Mouse (Mus musculus) lung, postnatal 10 days (tissue): ENCODE measurements around the gene Trim17.
A peak's percentile ranks its signal among the peaks of the same experiment; 100 is the strongest.

ENCODE experiments used
- DNase-seq: peaks from one replicate; pipeline ENCODE4 v3.0.0; 2021

Gene Trim17

DNA sequence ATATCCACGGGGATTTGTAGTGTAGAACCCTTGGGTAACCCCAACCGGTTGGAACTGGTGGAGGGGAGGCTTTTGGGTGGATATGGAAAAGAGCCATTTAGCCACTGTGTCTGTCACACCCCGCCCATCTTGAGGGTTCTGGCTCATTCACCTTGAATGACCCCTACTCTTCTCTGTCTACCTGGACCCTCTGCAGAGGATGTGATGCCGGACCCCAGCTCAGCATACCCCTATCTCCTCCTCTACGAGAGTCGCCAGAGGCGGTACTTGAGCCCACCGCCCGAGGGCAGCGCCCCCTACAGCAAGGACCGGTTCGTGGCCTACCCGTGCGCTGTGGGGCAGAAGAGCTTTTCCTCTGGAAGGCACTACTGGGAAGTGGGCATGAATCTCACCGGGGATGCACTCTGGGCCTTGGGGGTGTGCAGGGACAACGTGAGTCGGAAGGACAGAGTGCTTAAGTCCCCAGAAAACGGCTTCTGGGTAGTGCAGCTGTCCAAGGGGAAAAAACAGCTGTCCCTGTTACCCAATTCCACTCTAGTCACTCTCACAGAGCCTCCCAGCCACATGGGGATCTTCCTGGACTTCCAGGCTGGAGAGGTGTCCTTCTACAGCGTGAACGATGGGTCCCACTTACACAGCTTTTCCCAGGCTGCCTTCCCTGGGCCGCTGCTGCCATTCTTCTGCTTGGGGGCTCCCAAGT is 16.5 kb downstream of the Trim17 start:
- DNase-seq = no peak

DNA sequence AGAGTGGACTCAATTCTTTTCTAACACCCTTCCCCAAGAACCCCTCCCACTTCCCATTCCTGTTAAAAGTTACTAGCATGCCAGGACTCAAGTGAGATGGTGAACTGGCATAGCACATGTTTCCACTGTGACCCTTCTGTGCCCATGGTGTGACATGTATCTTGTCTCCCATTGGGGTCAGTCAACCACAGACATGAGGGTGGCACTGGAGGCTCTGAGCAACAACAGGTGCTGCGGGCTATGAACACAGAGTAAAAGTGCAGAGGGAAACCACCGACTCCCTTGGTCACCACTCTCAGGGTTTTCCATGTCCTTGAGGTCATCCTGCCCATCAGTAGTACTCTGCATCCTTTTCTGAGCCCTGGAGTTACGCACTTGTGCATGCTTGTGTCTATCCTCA is 17.3 kb downstream of the Trim17 start:
- no peak for DNase-seq

DNA sequence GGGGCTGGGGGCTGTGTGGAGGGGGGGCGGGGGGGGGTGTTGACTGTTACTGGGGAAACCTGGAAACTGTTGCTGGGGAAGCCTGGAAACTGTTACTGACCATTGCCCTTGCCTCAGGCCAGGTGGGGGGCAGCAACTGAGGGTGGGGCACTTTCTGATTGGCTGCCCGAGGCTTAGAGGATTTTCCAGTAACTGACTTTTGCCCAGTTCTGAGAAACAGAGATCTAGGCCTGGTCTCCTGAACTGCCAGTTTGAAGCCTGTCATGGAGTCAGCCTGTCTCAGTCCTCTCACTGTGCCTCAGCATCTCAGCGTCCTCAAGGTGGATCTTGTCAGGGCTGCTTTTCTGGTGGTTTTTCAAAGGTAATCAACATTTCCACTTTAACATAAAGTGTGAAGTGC is 19.9 kb downstream of the Trim17 start:
- no peak for DNase-seq

DNA sequence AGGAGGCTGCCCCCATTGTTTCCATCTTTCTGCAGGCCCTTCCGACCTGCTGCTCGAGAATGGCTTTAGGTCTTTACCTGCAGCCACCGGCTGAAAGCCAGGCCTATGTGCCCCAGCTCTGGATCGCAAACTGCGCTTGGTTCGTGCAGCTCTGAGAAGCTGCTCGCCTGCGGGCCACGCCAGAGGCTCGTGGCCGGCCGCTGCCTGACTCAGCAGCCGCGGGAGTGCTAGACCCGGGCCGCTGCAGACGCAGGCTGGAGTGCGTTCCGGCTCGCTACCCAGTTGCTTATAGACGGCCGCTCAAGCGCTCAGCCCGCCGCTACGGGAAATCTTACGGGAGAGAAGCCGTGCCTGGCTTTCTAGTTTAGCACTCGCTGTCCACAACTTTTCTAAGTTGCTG is 22.7 kb downstream of the Trim17 start:
- DNase-seq = no peak

DNA sequence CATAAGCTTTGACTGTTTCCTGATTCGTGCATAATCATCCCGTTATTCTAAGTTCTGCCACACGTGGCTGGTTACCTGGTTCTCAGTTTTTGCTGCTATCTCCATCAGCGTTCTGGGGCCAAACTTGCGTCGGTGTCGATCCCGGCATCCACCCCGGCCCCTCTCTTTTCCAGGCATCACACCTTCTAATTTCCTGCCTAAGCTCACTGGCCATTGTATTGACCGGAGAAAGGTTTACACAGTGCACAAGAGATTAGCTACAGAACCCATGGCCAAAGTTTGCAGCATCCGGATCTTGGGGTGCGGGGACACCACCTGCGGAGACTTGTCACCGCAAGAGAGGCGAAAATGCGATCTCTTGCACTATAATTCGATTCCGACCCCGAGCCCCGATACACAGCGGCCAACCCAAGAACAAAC is 23.1 kb downstream of the Trim17 start:
- DNase-seq = no peak

DNA sequence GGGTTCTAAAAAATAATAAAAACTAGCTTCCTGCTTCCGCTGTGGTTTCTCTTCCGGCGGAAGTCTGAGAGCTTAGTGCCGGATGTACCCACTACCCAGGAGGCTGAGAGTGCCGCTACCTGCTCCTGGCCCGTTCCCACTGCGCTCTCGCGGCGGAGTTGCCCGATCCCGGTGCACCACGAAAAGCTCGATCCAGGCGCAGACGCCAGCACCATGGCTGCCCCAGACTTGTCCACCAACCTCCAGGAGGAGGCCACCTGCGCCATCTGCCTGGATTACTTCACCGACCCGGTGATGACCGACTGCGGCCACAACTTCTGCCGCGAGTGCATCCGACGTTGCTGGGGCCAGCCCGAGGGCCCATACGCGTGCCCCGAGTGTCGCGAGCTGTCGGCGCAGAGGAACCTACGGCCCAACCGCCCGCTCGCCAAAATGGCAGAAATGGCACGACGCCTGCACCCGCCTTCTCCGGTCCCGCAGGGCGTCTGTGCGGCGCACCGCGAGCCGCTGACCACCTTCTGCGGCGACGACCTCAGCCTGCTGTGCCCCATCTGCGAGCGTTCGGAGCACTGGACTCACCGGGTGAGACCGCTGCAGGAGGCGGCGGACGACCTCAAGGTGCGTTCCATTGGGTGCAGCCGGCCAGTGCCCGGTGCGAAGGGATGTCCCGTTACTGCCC is 23.7 kb downstream of the Trim17 start, which contains the start of gene Trim11:
Gene Trim11 (plus strand): TSS at position 67 of the 679 bp plus-strand sequence.
- DNase-seq = peak; percentile 55

DNA sequence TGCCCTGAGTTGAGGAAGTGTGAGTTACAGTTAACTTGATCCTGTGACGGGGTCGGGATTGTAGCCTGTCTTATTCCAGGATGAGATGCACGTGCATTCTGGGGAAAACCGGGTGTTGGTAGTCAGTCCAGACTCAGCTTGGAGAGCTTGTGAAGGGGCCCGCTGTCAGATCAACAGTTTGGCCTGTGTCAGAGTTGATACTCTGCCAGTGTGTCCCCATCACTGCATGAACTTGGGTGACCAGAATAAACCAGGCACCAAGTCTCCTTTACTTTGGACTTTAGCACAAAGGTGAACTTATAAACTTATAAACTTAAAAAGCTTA is 24.2 kb downstream of the Trim17 start:
- no peak for DNase-seq

DNA sequence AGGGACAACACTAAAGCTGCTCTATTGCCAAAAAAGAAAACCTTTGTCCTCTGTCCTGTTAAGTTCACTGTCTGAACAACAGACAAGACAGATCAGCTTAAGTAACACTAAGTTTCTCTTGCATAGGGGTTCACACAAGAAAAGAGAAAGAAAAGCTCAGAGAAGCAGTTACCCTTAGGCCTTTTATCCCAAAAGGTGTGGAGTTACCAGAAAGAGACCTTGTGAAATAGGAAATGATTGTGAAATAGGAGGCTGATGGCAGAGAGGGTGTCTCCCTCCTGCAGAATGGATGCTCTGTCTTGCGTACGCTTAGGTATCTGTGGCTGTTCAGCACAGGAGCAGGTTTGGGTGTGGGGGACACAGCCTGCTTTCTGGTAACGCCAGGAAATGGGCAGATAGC is 24.7 kb downstream of the Trim17 start:
- DNase-seq = no peak

DNA sequence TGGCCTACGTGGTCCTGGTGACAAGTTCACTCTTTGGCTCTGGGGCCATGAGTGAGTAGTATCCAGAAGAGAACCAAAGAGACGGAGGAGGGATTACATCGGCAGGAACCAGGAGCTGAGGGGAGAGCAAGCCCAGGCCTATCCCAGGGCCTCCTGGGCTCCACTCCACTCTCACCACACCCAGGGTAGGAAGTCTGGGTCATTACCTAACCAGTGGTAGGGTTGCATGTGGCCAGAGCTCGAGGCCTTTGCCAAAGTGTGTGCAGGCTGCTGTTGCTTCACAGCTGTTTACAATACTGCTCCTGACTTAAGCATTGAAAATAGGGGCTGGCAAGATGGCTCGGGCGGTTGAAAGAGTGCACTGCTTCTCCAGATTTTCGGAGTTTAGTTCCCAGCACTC is 25.2 kb downstream of the Trim17 start:
- peak; percentile 46 for DNase-seq

DNA sequence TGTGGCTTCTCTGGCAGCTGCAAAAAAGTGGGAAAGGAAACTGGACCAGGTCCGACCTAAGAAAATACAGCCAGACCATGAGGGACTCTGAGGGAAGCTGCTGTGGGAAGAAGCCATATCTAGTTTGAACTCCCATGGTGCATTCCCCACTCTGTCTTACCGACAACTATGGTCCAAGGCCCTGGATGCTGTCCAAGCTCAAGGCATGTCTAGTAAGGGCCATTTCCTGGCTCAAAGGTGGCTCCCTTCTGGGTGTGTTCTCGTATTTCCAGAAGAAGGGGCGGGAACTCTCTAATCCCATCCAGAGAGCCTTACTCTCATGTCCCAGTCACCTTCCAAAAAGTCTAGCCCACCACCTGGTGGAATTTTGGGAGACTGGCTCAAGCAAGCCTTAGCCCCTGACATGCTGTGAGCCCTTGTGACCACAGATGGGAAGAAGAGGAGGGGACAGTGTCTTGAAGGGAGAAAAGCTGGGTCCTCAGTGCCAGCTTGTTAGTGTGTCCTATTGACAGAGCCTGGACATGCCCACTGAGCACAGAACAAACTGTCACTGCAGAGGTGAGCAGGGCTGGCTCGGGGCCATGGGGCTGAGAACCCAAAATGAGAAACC is 26.0 kb downstream of the Trim17 start:
- no peak for DNase-seq

DNA sequence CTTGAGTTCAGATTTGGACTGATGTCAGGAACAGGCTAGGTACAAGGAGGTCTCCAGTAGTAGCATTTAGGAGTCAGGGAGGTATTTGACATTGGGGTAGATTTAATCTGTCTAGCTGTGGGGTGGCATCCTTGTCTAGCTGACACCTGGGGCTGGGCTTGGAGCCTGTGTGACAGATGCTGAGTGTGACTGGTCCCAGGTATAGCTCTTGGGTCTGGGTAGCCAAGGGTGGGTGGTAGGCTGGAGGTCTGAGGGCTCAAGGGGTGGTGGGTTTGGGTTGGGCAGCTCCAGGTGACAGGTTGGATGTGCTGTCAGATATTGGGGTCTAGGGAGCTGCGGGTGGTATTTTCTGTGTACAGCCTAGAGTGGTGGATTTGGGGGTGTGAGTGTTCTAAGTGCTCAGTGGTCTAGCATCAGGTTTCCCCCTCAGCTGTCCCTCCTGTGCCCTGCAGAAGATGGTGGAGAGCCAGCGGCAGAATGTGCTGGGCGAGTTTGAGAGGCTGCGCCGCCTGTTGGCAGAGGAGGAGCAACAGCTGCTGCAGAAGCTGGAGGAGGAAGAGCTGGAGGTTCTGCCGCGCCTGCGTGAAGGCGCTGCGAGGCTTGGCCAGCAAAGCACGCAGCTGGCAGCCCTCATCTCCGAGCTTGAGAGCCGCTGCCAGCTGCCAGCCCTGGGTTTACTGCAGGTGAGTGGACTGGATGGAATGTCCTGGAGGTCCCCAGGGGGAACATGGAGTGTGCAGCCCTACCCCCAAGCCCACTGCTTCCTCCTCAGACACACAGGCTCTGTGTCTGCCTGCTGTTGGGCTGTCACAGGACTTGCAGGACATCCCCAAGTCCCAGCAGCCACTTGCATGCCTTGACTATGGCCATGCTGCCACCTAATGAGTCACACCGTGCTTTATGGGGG is 27.3 kb downstream of the Trim17 start:
- peak; percentile 80 for DNase-seq

DNA sequence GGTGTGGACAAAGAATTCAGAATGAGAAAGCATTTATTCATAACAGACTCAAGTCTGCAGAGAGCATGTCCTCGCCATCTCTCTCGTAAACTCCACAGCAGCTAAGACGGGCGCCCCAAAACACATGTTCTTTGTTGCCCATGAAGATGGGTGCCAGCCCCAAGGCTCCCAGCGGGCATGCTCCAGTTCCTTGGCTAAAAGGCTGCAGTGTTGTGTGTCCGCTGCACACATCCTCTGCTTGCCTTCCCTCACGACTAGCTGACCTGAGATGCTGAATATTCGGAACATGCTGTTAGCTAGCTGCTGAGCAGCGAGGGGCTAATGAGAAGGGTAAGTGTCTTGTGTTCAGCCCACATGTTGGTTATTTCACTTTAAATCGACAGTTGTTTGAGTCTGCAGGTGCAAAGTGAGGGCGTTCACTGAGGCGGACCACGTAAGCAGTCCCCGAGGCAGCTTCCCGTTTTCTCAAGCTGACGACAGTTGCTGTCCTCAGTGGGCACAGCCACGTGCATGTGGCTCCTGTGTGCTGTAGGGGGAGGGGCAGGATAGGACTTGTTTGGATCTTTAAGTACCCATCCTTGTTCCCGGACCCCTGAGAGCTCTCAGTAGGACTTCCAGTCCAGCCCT is 28.1 kb downstream of the Trim17 start:
- no peak for DNase-seq

DNA sequence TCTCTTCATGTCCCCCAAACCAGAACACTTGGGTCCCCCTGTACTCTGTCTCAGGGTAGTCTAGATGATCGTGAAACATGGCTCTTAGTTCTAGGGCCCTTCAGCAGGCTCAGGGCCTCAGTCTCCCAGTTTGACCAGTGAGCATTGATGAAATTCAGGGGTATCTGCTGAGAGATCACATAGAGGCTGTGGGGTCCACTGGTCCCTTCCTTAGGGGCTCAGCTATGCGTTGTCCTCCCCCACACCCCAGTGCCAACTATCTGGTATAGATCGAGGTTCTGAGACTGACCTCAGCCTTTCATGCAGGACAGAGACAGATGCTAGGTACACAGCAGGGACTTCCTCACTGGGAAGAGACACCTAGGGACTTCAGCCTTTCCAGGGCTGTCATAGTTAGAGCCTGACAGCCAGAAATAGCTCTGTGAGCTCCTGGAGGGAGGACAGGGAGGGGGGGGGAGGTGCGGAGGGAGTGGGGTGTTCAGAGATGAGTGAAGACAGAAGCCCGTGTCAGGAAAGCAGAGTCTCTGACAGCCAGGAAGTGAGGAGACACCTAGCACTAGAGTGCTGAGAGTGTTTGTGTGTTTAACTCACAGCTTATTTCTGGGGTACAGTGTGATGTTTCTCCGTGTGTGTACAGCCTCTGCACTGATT is 29.3 kb downstream of the Trim17 start:
- no peak for DNase-seq

DNA sequence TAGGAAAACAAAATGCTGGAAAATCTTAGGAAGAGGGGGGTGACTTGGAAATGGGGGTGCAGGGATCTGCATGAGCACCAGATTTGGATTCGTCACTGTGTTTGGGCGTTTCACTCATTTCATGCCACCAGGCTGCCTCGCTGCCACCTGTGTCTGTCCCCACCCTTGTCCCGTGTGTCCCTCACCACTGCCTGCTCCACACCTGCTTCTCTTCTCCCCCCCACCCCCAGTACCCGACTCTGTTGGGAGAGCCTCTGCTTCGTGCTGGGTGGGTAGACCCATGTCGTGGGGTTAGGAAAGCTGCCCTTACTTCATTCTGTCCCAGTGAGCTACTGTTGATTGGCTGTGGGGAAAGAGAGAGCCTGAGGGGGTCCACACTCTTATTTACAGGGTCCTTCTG is 30.2 kb downstream of the Trim17 start:
- DNase-seq = no peak

DNA sequence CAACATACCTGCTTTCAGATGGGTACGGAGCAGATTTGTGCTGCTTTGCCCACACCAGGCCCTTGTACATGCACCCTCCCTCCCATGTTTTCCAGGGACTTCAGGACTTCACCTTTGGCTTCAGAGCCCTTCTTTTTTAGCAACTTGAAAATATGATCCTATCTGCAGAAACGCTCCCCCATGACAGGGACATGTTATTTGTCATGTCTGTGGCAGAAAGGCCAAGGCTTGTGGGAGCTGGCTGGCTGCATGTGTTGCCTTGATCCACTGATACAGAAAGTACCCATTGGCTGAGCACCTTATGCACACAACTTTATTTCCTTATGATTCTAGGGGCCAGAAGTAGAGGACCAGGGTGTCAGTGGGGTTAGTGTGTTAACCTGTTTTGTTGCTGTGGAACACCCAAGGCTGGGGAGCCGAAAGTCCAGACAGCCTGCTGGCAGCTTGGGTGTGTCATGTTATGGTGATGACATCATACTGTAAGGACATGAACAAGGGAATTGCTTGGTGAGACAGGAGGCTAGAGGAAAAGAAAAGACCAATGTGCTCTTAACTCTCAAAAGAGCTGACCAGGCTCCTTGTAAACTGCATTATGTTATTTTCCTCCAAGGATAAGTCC is 30.9 kb downstream of the Trim17 start:
- no peak for DNase-seq

DNA sequence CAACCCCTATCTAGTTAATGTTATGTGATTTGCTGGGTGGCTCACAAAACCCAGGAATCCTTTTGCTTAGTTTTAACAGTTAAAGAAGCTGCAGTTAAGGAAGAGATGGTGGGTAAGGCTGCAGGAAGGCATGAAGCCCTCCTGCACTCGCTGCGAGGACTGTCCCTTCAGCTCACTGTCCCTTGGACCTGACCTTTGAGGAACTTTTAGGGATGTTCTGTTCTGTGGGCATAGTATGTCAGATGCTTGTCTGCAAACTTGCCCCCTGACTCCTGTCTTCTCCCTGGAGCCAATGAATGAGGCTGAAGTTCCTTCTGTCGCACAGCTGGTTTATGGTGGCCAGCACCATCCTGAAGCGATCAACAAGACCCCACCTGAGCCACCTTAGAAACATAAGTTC is 34.7 kb downstream of the Trim17 start:
- DNase-seq = no peak

DNA sequence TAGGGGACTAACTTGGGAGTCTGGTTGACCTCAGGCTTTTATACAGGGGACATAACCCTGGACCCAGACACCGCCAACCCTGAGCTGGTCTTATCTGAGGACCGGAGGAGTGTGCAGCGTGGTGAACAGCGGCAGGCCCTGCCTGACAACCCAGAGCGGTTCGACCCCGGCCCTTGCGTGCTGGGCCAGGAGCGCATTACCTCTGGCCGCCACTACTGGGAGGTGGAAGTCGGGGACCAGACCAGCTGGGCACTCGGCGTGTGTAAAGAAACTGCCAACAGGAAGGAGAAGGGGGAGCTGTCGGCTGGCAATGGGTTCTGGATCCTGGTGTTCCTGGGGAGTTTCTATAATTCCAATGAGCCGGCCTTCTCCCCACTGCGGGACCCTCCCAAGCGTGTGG is 35.7 kb downstream of the Trim17 start:
- no peak for DNase-seq

DNA sequence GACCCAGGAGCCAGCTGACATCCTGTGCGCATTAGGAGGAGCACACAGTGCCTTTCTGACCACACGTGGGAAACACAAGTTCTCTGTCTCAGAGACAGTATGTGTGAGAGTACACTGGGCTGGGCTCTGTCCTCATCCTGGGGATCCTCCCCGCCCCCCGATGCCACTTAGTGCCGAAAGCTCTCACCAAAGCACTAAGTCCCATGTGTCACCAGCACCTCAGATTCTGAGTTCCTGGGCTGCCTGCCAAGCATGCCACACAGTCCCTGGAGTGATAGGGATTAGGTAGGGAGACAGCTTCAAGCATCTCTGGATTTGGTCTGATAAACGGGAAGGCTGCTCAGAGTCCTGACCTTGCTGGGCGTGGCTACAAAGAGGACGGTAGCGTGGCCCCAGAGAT is 36.3 kb downstream of the Trim17 start:
- no peak for DNase-seq

DNA sequence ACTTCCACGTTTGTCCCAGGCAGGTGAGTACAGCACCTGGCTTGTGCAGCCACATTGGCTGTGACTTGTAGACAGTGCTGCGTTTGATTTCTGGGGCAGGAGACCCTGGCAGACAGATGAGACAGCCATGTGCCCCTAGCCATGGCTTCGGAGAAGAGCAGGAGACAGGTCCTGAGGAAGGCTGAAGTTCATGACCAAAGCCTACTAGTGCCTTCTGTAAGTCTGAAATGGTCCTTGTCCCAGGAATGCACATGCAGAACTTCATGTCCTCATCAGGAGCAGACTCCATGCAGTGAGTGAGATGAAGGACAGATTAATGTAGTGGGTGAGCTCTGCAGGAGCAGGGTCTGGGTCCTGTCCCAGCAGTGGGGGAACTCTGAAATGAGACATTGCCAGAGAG is 37.4 kb downstream of the Trim17 start:
- no peak for DNase-seq

DNA sequence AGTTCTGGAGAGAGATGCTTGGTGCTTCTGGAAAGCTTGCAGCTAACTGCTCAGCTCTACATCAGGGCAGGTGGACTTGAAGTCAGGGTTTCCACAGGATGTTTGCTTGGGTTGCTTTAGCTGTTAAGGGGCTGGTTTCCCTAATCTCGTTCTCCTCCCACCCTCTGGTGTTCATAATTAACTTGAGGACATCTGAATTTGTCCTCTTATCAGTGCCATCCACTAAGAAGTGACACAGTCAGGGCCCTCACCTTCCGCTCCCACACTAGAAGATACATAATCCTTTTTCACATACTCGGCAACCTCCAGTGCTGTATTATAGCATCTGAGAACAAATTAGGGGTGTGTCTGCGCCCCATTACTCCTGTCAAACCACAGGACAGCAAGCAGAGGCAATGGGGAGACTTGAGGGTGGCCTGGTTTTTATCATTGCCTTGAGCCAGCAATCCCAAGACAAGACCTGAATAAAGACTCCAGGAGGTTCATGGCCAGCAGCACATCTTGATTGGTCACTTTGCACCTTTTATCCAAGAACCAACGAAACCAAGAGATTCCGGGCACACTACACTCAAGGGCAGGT is 38.7 kb downstream of the Trim17 start:
- DNase-seq = no peak

DNA sequence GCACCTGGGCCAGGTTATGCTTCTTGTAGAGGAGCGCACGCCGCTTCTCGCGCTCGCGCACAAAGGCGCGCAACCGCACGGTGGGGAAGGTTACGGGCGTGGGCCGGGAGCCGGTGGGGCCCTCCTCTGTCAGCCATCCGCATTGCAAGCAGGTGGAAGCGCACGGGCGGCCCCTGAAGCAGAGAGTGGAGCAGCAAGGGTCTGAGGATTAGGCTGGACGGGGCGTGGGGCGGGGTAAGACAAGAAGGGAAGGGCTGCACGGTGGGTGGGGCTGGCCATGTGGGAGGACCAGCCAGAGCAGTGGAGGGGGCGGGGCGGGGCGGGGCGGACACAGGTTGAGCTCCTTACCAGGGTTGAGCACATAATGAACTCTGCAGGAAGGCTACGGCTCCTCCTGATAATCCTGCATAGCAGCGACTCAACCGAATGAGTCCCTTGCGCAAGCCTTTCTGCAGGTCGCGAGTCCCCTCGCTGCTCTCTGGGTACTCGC is 39.9 kb downstream of the Trim17 start:
- peak; percentile 69 for DNase-seq
